Mouse (Mus musculus) monocyte, adult 2 months (primary cell): ENCODE results near the gene Cdc42ep2.

Source experiments
- DNase-seq, 2 experiments: peaks; one replicate each; pipeline ENCODE4 v3.0.0; 2022; ENCODE audit warnings: low spot score in 2 of 2, low read depth in 1 of 2

The Cdc42ep2 gene

GRCm38 (mm10) chr19:5942581-5942980 lies 18.0 kb upstream of the Cdc42ep2 start:
- DNase-seq, result no peak

- no peak for DNase-seq
Observed at GRCm38 (mm10) chr19:5940656-5941055, 16.0 kb upstream of the Cdc42ep2 start.

- no peak for DNase-seq
Observed at GRCm38 (mm10) chr19:5940173-5940572, 15.6 kb upstream of the Cdc42ep2 start.

DNA sequence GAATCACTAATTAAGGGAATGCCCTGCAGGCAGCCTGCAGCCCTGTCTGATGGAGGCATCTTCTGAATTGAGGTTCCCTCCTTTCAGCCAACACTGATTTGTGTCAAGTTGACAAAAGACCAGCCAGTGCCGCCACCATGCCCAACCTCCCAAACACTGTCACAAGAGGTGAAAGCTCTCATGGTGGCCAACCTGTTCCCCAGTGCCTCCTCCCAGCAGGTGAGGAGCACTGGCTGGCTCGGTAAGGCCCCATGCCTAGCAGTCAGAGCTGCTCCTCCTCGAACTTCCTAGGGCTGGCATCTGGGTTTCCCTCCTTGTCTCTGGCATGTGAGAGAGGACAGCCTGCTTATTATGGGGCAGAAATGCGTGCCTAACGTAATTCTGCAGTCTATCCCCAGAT lies 15.1 kb upstream of the Cdc42ep2 start:
- DNase-seq, result no peak

- DNase-seq, result no peak
Observed at GRCm38 (mm10) chr19:5938516-5938915, 13.9 kb upstream of the Cdc42ep2 start.

GRCm38 (mm10) chr19:5937836-5938406 lies 13.3 kb upstream of the Cdc42ep2 start:
- no peak for DNase-seq

- DNase-seq, result no peak
Observed at GRCm38 (mm10) chr19:5937095-5937835, 12.6 kb upstream of the Cdc42ep2 start.

- DNase-seq, result no peak
Observed at GRCm38 (mm10) chr19:5935691-5936090, 11.1 kb upstream of the Cdc42ep2 start.

DNA sequence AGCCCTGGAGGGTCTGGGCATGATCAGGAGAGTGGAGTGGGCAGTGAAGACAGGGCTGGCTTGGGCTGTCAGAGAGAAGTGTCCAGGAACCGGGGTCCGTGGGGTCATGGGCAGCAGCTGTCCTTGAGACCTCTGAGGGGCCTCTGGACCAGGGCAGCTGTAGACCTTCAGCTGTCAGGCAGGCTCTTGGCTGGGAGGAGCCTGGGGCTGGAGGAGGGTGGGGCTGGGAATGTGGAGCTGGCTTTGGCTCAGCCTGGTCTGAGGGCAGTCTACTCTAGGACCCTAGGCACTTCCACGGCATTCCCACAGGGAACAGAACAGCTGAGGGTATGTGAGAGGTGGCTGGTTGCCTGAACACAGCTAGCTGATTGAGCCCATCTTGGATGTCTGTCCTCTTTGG lies 10.7 kb upstream of the Cdc42ep2 start:
- DNase-seq, result no peak

DNA sequence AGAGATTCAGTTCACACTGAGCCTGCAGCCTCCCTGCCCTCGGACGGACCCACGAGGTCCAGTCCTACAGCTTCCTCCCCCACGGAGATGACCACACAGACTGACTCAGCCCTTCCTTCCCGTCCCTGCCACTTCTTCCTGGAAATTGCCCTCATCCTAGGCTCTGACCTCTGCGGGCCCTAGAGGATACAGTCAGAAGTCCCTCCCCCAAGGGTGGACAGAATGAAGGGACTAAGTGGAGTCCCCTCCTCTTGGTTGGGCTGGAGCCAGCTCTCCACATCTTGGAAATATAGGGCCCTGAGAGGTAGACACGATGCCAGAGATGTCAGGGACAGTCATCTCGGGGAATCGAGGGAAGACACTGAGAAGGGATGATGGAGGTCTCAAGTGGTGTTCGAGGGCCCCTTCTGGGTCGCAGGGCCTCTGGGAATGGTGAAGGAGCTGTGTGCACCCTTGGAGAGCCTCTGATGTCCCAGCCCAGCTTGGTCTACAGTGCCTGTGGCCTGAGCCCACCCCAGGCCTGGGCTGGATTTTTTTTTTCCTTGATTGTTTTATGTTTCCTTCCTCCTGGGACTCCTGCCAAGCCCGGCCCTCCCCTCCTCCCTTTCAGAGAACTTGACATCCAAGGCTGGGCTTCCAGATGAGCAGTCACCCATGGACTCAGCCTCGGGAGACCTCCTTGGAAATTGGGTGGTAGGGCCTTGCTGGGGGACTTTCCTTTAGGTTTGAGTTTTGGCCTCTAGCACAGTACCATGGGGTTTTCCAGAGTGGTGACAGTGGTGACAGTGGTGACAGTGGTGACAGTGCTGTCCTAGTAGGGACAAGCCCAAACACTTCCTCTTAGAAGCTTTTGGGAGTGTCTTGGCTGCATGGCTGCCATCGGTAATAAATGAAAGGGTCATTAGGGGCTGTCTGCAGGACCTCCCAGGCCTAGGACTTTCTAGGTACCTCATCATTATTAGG lies 5.3 kb upstream of the Cdc42ep2 start:
- DNase-seq, result peak in 1 of 2 experiments; percentile 70

GRCm38 (mm10) chr19:5928546-5928945 lies 3.9 kb upstream of the Cdc42ep2 start:
- DNase-seq, result no peak

DNA sequence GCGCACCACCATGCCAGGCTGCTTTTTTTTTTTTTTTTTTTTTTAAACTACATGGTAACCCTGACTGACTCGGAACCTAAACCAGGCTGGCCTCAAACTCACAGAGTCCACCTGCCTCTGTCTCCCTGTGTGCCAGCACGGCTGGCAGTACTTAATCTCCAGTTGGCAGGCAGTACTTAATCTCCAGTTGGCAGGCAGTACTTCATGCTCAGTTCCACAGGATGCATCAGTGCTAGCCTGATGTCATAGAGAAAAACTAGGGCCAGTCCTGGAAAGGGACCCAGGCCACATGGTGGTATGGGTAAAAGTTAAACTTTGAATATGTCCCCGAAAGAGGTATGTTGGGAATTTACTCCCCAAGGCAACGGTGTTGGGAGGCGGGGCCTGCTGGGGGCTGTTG lies 3.5 kb upstream of the Cdc42ep2 start:
- DNase-seq, result no peak

GRCm38 (mm10) chr19:5927532-5927931 lies 2.9 kb upstream of the Cdc42ep2 start:
- no peak for DNase-seq

DNA sequence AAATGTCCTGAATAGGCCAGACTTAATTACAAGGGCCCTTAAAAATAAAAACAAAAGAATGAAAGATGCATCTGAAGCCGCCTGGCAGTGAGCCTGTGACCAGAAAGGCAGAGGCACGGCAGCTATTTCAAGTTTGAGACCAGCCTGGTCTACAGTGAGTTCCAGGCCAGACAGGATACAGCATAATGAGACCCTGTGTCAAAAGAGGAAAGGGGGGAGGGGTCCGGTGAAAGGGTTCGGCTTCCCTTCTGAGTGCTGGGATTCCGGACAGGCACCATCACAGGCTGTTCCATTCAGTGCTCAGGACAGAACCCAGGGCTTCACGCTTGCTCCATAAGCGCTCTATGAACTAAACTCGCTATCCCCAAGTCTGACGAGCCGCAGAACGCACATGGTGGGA lies 2.4 kb upstream of the Cdc42ep2 start:
- DNase-seq, result no peak

DNA sequence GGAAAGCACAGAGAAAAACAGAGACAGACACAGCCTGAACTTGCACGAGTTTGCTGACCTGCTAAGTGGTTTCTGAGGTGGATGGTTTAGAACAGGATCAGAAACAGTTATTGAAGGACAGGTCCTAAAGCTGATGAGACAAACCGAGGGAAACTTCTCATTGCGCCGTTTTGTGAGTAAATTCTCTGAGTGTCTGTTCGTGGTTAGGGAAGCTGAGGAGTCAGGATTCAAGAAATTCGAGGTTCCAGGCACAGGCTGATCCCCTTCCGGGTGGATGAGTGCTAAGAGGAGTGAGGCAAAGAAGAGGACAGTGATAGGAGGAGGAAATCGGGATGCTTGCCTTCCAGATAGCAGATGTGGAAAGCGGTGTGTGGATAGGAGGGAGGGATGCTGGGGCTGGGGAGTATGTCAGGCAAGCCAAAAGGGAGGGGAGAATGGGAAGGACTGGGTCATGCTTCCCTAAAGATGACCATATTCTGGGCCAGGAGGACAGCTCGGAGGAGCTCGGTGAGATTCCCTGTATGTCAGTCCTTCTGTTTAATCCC lies 767 bp upstream of the Cdc42ep2 start:
- no peak for DNase-seq

- peak; percentile 53 to 76 for DNase-seq
Observed at GRCm38 (mm10) chr19:5923990-5924712, 465 bp downstream of the Cdc42ep2 start.

DNA sequence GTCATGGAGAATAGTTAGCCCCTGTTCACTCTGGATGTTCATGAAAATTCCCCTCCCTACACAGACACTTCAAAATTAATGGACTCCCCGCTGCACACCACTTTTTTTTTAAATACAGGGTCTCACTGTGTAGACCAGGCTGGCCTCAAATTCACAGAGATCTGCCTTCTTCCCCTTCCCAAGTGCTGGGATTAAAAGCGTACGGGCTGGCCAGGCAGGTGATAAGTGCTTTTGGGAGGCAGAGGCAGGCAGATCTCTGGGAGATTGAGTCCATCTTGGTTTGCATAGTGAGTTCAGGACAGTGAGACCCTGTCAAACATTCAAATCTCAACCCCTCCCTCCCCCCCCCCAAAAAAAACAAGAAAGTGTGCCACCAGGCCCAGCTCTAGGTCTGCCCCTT lies 1.7 kb downstream of the Cdc42ep2 start:
- DNase-seq, result no peak

DNA sequence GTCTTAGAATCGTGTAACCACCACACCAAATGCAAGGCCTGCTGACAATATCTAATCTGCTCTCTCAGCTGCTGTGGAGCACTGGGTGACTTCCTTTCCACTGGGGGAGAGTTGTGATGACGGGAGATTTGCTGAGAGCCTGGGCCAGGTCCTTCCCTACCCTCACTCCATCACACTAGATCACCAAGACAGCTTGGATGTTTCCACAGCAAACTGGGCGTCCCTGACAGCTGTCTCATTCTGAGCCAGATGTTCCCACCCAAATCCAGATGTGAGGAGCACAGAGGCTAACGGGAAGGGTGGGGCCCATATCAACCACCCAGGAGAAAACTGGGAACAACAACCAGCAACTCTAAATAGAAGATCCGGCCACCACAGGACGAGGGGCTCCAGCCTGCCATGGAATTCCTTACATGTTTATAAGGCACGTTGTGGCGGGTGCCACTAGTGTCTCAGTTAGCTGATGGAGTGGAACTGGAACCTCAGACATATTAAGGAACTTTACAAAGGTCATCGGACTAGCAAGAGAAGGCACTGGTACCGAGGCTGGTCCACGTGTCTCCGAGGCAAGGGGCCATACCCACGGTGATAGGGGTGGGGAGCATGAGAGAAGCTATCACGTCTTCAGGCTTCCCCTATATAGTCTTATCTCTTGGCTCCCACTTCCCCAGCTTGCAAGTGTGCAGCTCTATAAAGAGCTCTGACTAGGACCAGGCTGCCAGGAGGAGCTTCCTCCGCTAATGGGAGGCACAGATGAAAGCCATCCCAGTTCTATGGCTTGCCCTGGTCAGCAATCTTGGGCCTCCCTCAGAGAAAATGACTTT lies 2.3 kb downstream of the Cdc42ep2 start:
- no peak for DNase-seq

GRCm38 (mm10) chr19:5921715-5922114 lies 2.9 kb downstream of the Cdc42ep2 start:
- no peak for DNase-seq
